Mouse (Mus musculus) brain, adult 2 months (tissue): ENCODE measurements at regions not wholly inside any gene's neighbourhood (a gene's known extent, or its start where the extent isn't known, plus 50 kb on each side); places are given as distances from the start of the nearest gene placed in this dataset.

Source experiments
- DNase-seq: peaks from one replicate; pipeline ENCODE4 v3.0.0; 2011; ENCODE audit warnings: low read depth, low spot score

- no peak for DNase-seq
These were observed 60.6 kb upstream of the Kras start for GRCm38 (mm10) chr6:145310601-145311000.

GRCm38 (mm10) chr6:145309025-145309424 is 59.0 kb upstream of the Kras start:
- DNase-seq, result peak; percentile 53

- no peak for DNase-seq
These were observed 57.2 kb upstream of the Kras start for GRCm38 (mm10) chr6:145307237-145307636.

DNA sequence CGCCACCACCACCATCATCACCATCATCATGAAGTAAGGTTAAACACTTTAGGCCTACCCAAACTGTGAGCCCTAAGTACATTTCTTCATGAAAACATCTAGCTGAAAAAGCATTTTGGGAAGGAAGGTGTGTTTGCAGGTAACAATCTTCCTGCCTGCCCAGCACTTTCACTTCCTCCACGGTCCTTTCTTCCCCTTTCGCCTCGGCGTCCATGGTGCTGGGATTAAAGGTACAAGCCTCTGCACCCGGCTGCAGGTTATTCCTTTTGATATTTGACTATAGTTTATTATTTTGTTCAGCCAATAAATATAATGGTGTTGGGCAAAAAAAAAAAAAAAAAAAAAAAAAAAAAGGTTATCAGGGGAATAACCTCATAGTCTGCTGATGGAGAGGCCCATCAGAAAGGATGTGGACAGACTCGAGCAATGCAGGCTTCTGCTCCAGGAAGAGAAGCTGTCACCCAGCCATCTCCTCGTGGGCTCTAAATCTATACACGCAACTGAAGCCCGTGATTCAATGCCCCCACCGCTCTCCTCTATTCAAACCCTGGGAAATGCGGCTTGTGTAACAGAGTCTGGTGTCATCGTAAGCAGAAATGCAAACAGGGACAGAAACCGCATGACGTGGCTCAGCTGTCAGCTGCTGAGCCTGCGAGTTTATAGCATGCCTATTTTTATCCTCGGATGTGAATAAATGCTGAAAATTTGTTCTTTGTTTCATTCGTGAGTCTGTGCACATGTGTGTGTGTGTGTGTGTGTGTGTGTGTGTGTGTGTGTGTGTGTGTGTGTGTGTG is 56.5 kb upstream of the Kras start:
- peak; percentile 91 for DNase-seq

DNA sequence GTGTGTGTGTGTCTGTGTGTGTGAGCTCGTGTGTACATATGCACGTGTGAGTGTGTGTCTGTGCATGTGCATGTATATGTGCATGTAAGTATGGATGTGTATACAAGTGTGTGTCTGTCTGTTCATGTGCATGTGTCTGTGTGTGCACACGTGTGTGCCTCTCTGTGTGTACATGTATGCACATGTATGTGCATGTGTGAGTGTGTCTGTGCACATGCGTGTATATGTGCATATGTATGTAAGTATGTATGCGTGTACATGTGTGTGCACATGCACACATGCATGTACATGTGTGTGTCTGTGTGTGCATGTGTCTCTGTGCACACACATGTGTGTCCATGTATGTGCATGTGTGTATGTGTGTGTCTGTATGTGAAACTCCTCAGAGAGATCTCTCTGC is 55.6 kb upstream of the Kras start:
- DNase-seq, result no peak

DNA sequence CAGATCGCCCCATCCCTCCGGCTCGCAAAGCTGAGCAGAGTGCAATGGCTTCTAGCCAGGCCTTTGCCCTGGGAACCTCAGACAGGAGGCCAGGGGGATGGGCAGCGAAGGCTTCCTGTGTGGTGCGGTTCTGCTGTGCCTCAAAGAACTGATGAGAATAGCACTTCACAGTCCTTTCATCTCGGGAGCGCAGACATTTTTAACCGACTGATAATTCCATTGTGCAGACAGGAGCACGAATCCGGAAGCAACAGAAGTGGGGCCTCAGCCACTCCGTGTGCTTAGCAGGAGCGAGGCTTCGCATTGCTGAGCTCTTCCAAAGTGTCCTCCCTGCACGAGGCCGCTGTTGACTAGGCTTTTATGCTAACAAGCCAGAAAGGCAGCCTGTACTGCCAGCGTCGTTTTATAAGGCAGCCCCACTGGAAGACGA is 53.6 kb upstream of the Kras start:
- peak; percentile 65 for DNase-seq

DNA sequence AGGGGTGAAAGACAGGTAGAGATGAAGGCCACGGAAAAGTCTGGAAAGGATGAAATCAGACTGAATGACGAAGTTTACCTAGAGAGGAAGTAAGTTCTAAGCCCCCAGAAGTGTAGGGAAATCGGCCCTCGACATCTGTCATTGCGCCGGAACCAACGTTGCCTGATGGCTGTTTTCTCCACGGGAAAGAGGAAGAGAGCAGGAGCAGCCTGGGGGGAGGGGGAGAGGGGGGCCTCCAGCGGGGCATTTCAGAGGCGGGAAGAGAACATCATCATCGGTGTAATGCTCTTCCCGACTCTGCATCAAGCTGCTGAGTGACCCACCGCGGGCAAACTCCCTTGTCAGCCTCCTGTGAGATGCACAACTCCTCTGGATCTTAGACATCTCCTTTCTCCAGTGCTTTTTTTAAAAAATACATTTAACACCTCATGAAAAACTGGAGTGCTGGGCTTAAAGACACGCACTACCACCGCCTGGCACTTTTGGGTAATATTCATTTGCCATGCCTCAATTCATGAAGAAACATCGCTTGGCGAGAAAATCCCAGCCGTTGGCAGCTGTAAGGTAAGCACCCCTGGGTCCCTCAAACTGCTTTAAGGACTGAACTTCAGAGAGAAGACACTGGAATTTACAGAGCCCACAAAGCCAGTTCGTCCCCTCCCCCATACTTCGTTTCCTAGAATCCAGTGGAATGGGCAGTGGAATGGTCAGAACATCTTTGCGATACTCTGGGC is 53.0 kb upstream of the Kras start:
- peak; percentile 25 for DNase-seq

DNA sequence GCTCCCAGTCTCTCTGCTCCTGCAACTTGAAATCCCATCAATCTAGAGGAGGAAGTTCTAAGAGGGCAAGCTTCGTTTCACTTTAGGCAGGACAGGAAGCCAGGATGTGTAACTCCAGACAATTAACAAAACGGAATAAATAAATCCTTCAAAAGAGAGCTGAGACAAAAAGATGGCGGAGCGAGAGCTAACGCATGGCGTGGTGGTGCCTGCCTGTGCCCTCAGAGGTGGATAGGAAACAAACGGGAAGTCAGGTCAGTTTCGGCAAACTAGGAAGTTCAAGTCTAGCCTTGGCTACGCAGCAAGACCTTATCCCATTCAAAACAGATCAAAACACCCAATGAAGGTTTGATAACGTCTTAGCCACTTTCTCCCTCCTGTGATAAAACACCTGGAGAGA is 52.1 kb upstream of the Kras start:
- DNase-seq, result no peak

- DNase-seq, result no peak
These were observed 50.3 kb upstream of the Kras start for GRCm38 (mm10) chr6:145300266-145300858.
